Mouse (Mus musculus) Patski (cell line): Measurements from ENCODE around the gene Taf1c. TPM values are rescaled to one million over a fixed set of nuclear protein-coding genes. Genes with fewer than 3 reads are reported as not detected.

Experiments
- ATAC-seq: fragments of 100-300 bp; one replicate; pipeline ENCODE4 v1.8.0; 2021
- CTCF ChIA-PET: fragments of 350-600 bp; sonication (Branson Sonifier 250); formaldehyde crosslinking; loops from one replicate; lab custom pipeline; 2022; ENCODE audit warnings: inconsistent platforms; lab: Charles Lee
- POLR2A ChIA-PET: fragments of 350-600 bp; sonication (Branson Sonifier 250); formaldehyde crosslinking; loops from one replicate; lab custom pipeline; 2022; ENCODE audit warnings: antibody characterized with exemption, inconsistent platforms; lab: Charles Lee
- DNase-seq: peaks from one replicate; pipeline ENCODE4 v3.0.0-alpha.2; 2011; ENCODE audit warnings: low read depth, low spot score
- H3K27me3 ChIP-seq: fragments of 371-371 bp; one replicate; pipeline ENCODE4 v1.5.1; 2021
- CTCF ChIP-seq: fragments of 100-300 bp; IDR thresholded peaks from one replicate; pipeline ENCODE4 v1.5.1; 2021
- in situ Hi-C: fragments of 300-500 bp; cut with MboI; formaldehyde crosslinking; loops from 3 replicates; pipeline ENCODE4 v1.11.1; 2018; ENCODE audit warnings: low pct_unique_long_range_greater_than_20kb, mixed read lengths
- polyA plus RNA-seq: library from polyadenylated mRNA; unstranded; gene quantifications from one replicate; pipeline ENCODE4 v1.2.3, GENCODE M21; 2021

Taf1c gene
- polyA plus RNA-seq, 1 experiment from 2014 or later = 10.6 TPM

DNA sequence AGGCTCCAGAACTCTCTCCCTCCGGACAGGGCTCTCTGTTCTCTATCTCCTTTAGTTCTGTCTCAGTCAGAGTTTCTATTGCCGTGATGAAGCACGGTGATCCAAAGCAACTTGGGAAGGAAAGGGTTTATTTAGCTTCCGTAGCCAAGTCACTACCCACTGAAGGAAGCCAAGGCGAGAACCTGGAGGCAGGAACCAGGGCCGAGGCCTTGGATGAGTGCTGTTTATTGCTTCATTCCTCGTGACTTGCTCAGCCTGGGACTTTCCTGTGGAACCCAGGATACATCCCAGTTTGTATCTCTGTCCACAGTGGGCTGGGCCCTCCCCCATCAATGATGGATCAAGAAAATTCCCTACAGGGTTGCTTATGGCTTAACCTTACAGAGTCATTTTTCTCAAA, 31.7 kb upstream of the Taf1c start:
- DNase-seq (no peak), ATAC-seq (no peak)
- ChIA-PET POLR2A (no interaction called here), CTCF (interaction anchor here (1.0 to 1.6 kb wide), 2 partner anchors 11 to 40 kb away, joined by 4 to 5 read pairs; no protein-coding TSS in a partner anchor)
- TF ChIP-seq CTCF = no peak
- peaks cover 51% of the 10 kb centered on the region for H3K27me3 ChIP-seq
- in situ Hi-C loops = no loop called here

DNA sequence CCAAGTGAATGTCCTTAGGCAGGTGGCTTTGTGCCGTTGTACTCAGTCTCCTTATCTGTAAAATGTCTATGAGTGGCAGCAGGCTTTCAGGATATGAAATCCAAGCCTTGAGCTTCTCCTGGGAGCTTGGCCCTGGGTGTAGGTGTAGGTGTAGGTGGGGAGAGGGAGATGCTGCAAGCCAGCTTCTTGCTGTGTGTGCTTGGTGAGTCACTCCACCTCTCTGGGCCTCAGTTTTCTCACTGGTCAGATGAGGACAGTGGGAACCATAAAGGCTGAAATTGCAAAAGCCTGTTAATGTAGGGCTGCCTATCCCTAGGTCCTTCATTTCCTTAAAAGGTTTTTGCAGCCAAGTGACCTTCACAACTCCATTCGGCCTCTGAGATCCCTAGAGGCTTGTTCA, 30.9 kb upstream of the Taf1c start:
- ChIA-PET CTCF (interaction anchor here (1.0 to 1.6 kb wide), 2 partner anchors 11 to 41 kb away, joined by 4 to 5 read pairs; no protein-coding TSS in a partner anchor), POLR2A (interaction anchor here (0.9 kb wide), 1 partner anchor 55 kb away, joined by 4 read pairs; no protein-coding TSS in a partner anchor)
- TF ChIP-seq CTCF = no peak
- peaks cover 55% of the 10 kb centered on the region for H3K27me3 ChIP-seq
- ATAC-seq = no peak
- DNase-seq = no peak
- in situ Hi-C loops = no loop called here

DNA sequence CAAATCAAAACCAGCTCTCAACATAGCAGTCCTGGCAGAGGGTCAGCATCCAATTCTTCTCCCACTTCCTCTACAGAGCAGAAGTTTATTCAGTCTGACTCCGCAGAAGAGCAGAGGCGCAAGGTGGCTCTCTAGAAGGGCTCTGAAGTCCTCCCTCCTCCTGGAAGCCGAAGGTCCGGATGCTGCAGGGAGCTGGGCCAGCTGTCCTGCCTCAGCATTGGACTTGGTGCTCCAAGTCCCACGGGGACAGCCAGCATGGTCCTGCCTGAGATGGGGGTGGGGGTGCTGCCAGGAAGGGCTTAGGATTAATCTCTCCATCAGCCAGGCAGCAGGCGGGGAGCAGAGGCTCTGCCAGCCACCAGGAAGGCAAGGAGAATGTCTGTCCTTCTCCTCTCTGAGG, 30.4 kb upstream of the Taf1c start, which contains the start of gene Kcng4:
Gene Kcng4 (minus strand): TSS at position 303 of the 400 bp plus-strand sequence.
- ChIA-PET POLR2A (interaction anchor here (0.9 kb wide), 1 partner anchor 54 kb away, joined by 4 read pairs; no protein-coding TSS in a partner anchor), CTCF (interaction anchor here (1.6 kb wide), 1 partner anchor 41 kb away, joined by 5 read pairs; no protein-coding TSS in a partner anchor)
- no peak for TF ChIP-seq CTCF
- peaks cover 50% of the 10 kb centered on the region for H3K27me3 ChIP-seq
- in situ Hi-C loops = no loop called here
- DNase-seq (no peak), ATAC-seq (no peak)

DNA sequence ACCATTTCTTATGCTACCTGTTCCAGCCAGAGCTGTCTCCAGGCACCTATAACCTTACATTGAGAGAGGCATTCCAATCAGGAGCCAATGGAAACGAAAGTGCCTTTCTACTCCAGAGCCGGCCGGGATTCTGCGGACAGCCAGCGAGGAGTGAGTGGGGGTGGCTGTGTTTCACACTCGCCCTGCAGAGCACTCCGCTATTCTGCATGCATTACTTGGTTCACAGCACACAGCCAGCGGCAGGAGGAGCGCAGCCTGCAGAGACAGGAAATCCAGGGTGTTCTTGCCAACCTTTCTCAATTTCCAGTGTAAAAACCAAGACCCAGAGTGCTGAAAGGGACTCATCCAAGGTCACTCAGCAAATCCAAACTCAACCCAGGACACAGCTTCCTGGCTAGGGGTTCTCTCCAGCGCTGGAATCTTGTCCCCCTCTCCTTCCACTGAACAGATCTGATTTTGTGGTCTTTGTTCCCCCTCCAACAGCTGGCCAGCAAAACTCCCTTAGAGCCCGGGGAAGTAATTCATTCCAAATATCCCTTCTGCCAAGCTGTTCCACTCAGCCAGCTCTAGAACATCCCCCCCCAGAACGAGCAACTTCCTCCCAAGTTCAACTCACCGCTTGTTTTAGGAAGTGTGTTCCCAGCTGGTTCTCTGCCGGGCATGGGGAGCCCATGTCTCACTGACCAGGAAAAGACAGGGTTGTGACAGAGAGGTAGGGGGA, 29.8 kb upstream of the Taf1c start:
- POLR2A ChIA-PET = no interaction called here

DNA sequence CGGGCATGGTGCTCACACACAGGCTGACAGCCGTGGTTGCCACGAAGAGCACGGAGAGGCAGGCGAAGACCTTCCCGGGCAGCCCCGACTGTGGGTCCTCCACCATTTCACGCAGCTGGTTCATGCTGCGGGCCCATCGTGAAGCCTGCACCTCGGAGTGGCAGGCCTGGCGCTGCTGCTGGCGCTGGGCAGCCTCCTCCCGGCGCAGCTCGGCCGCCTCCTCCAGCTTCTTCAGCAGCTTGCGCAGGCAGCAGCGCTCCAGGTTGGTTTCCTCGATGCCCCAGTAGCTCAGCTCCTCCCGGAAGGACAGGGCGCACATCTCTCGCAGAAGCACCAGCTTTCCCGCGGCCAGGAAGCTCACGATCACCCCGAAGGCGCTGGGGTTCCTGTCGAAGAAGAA, 27.9 kb upstream of the Taf1c start:
- H3K27me3 ChIP-seq = peaks cover 52% of the 10 kb centered on the region
- no peak for TF ChIP-seq CTCF
- DNase-seq = no peak
- in situ Hi-C loops = no loop called here
- CTCF ChIA-PET = interaction anchor here (1.2 kb wide), 1 partner anchor 11 kb away, joined by 3 read pairs; no protein-coding TSS in a partner anchor
- POLR2A ChIA-PET = interaction anchor here (0.6 to 1.2 kb wide), 3 partner anchors 15 to 1043 kb away, joined by 3 to 5 read pairs (median 4); no protein-coding TSS in a partner anchor
- no peak for ATAC-seq

More for the DNA sequence above, 29.8 kb upstream of the Taf1c start:
- ATAC-seq (peak; percentile 48), DNase-seq (no peak)
- TF ChIP-seq CTCF = no peak
- CTCF ChIA-PET = interaction anchor here (1.4 to 1.6 kb wide), 3 partner anchors 11 to 42 kb away, joined by 3 to 5 read pairs (median 4); no protein-coding TSS in a partner anchor
- in situ Hi-C loops = no loop called here
- H3K27me3 ChIP-seq = peaks cover 50% of the 10 kb centered on the region

DNA sequence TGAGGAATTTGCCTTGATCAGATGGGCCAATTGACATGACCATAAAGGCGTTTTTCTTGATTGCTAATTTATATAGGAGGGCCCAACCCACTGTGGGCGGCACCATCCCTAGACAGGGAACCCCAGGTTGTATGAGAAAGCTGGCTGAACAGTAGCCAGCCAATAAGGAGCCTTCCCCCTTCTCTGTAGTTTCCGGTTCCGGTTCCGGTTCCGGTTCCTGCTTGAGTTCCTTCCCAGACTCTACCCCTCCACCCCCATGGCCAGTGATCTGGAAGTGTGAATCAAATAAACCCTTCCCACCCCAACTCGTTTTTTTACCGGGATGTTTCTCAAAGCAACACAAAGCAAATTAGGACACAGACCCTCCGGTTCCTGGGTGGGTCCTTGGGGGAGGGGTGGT, 27.2 kb upstream of the Taf1c start:
- DNase-seq (no peak), ATAC-seq (no peak)

DNA sequence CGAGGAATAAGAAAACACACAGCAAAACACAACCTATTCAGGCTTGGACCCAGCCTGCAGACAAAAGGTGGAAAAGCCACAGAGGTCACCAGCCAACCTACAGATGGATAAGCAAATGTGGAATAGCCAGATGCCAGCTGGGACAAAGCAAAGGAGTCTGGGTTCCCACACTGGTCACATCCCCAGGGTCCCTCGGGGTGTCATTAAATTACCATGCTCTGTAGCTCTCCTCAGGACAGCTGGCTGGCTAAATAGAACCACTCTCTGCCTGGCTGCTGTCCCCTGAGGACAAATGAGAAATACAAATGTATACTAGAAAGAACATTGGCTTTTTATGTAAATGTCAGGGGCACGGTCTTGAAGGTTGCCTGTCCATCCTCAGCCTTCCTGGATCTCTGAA, 25.8 kb upstream of the Taf1c start:
- in situ Hi-C loops = no loop called here
- POLR2A ChIA-PET = interaction anchor here (0.7 kb wide), 1 partner anchor 13 kb away, joined by 8 read pairs; no protein-coding TSS in a partner anchor
- ATAC-seq (no peak), DNase-seq (no peak)
- CTCF ChIA-PET = no interaction called here
- peaks cover 53% of the 10 kb centered on the region for H3K27me3 ChIP-seq
- TF ChIP-seq CTCF = no peak

More for the DNA sequence above, 27.2 kb upstream of the Taf1c start:
- ChIA-PET CTCF (interaction anchor here (1.2 kb wide), 1 partner anchor 11 kb away, joined by 3 read pairs; no protein-coding TSS in a partner anchor), POLR2A (interaction anchor here (0.6 kb wide), 1 partner anchor 1044 kb away, joined by 4 read pairs; no protein-coding TSS in a partner anchor)
- in situ Hi-C loops = no loop called here
- peaks cover 56% of the 10 kb centered on the region for H3K27me3 ChIP-seq
- no peak for TF ChIP-seq CTCF

DNA sequence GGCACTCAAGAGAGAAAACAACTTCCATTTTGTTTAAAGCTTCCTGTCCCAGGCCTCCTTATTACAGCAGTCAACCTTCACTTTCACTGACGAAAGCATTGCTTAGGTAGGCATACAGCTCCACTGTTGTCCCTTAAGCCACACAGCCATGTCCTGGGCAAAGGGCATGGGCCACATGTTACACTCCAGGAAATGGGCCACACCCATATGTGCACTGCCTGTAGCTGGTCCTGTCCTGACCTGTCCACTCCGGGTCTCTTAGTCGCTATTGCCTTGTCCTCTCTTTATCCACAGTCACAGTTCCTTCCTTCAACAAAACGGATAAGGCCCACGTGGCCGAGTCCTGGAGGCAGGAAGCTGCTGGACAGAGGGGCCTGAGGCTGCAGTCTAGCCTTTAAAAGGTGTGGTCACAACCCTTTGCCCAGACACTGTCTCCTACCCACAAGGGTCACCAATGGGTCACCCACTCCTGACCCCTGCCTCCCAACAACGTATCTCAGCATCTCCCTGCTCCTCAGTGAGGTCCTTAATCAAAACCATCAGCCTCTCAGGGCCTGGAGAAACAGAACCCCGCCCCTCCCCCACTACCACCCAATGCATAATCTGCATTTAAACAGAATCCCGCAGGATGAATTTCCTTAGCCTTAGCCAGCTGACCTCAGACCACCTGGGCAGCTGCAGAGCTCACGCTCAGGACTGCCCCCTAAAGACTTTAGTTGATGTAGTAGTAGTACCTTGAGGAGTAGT, 22.8 kb upstream of the Taf1c start:
- in situ Hi-C loops = no loop called here
- ATAC-seq (no peak), DNase-seq (no peak)
- no peak for TF ChIP-seq CTCF
- peaks cover 58% of the 10 kb centered on the region for H3K27me3 ChIP-seq
- CTCF ChIA-PET = no interaction called here
- POLR2A ChIA-PET = no interaction called here

DNA sequence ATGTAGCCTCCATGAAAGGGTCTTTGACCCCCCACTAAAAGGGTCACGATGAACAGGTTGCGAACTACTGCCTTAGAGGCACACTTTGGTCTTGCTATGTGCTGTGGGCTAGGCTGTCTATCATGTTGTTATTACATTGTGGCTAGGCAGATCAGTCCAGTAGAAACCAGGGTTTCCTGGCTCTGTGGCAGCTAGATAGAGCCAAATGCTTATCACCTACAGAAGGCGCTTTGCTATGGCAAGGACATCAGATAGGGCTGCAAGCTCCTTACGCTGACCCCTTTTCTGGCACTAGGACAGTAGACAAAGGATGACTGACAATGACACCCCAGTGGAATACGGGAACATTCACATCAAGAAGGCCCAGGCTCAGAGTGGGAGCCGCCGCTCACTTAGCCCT, 22.2 kb upstream of the Taf1c start:
- ChIA-PET POLR2A (no interaction called here), CTCF (no interaction called here)
- ATAC-seq = no peak
- DNase-seq = no peak
- in situ Hi-C loops = no loop called here
- peaks cover 56% of the 10 kb centered on the region for H3K27me3 ChIP-seq
- no peak for TF ChIP-seq CTCF

DNA sequence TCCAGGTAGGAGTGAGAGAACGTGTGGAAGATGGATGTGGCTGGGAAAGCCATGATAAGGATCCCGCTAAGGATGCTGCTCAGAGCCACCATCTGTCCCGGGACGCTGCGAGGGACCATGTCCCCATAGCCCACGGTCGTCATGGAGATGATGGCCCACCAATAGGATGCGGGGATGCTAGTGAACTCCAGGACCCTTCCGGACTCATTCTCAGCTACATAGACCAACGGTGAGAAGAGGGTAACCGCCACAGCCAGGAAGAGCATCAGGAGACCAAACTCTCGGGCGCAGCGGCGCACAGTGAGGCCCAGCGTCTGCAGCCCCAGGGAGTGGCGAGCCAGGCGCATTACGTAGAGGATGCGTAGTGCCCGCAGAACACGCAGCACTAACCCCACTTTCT, 20.8 kb upstream of the Taf1c start:
- DNase-seq = no peak
- TF ChIP-seq CTCF = no peak
- in situ Hi-C loops = no loop called here
- ChIA-PET CTCF (interaction anchor here (0.8 to 1.5 kb wide), 2 partner anchors 10 to 13 kb away, joined by 3 to 4 read pairs; no protein-coding TSS in a partner anchor), POLR2A (no interaction called here)
- ATAC-seq = no peak
- H3K27me3 ChIP-seq = peaks cover 50% of the 10 kb centered on the region
